Mouse (Mus musculus): ENCODE measurements around the gene Irf1. TPM values are rescaled to one million over a fixed set of nuclear protein-coding genes. Genes with fewer than 3 reads are reported as not detected.

The Irf1 gene
- 14.8 and 16.2 TPM in 2 replicates for polyA plus RNA-seq (2015; fragmentation: Nextera tagmentation; extraction: Ambion mirVana)

DNA sequence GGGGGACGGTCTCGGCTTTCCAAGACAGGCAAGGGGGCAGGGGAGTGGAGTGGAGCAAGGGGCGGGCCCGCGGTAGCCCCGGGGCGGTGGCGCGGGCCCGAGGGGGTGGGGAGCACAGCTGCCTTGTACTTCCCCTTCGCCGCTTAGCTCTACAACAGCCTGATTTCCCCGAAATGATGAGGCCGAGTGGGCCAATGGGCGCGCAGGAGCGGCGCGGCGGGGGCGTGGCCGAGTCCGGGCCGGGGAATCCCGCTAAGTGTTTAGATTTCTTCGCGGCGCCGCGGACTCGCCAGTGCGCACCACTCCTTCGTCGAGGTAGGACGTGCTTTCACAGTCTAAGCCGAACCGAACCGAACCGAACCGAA, at the start of gene Irf1:
Irf1 (plus strand) TSS at position 255 of the 365 bp plus-strand sequence.
- no peaks in the 10 kb centered on the region for H3K27me3 ChIP-seq
- ATAC-seq (ENCODE audit: insufficient number of reproducible peaks, low FRiP score, low TSS enrichment, low read depth) = peak; percentile 94
- peak within 1 kb of the TSS; percentile 56 for H3K27ac ChIP-seq (replicated peaks)
- no peaks in the 10 kb centered on the region for H3K9me3 ChIP-seq (replicated peaks)
- peaks cover 13% of the 10 kb centered on the region for H3K4me1 ChIP-seq
- peaks cover 14% of the 10 kb centered on the region; the same call in 1 of the 2 replicates for H3K36me3 ChIP-seq
- peak within 1 kb of the TSS; percentile 72 for H3K4me3 ChIP-seq (replicated peaks)
- H3K9ac ChIP-seq = peak within 1 kb of the TSS; percentile 50
- WGBS = under 1% methylated on average over 40 of the region's 40 CpGs
- H3K4me2 ChIP-seq (replicated peaks) = peak within 1 kb of the TSS; percentile 89

DNA sequence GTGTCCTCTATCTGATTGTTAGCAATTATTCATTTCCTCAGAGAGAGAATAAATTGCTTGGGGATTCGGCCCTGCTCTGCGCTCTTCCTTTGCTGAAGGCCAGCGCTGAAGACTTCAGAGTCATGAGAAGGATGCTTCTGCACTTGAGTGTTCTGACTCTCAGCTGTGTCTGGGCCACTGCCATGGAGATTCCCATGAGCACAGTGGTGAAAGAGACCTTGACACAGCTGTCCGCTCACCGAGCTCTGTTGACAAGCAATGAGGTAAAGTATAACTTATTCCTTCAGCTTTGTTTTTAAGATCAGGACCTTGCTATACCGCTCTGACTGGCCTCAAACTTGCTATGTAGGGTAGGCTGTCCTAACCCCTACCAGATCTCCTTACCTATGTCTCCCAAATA, 49.1 kb upstream of the Irf1 start, which contains the start of gene Il5:
Il5 (plus strand) TSS at position 80 of the 400 bp plus-strand sequence.
- Histone ChIP-seq H3K4me2 (replicated peaks) (no peak within 1 kb of the TSS), H3K27ac (replicated peaks) (no peak within 1 kb of the TSS), H3K4me1 (no peaks in the 10 kb centered on the region), H3K4me3 (replicated peaks) (no peak within 1 kb of the TSS), H3K36me3 (no peaks in the 10 kb centered on the region), H3K9me3 (replicated peaks) (no peaks in the 10 kb centered on the region), H3K9ac (no peak within 1 kb of the TSS), H3K27me3 (no peaks in the 10 kb centered on the region)
- 76% methylated on average over 6 of the region's 6 CpGs for WGBS
- no peak for ATAC-seq (ENCODE audit: insufficient number of reproducible peaks, low FRiP score, low TSS enrichment, low read depth)

DNA sequence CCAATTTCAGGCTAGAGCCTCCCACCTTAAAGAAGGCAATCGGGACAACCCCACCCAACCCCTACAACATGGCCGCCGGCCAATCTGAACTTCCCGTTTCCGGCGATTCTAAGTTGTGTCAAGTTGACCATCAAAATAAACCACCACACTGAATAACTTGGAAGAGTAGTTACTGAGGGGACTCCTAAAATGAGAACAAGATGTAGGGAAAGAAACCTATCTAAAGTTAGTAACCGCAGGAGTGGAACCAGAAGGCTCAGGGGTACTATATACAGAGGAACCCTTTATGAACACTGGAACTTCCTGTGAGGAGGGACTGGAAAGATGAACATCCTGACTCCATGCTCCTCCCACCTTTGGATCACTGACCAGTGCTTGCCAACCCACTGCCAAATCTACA, 38.4 kb upstream of the Irf1 start:
- H3K4me1 ChIP-seq = no peaks in the 10 kb centered on the region

DNA sequence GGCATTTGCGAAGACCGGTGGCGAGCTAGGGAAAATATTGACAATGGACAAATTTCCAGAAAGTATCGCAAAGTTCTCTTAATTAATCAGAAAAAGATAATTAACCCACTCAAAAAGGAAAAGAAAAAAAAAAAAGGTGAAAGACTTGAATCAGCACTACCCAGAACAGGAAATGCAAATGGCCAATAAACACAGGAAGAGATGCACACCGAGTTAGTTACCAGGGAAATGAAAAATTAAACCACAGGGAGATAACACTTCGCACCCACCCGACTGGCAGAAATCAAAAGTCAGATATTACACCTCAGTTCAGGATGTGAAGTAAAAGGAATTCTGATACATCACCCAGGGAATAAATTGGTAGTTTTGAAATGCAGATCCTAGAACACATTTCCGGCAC, 37.6 kb upstream of the Irf1 start:
- Histone ChIP-seq H3K27me3 (no peaks in the 10 kb centered on the region), H3K9me3 (replicated peaks) (no peaks in the 10 kb centered on the region), H3K4me3 (replicated peaks) (no peak overlapping the region), H3K27ac (replicated peaks) (no peak overlapping the region), H3K4me2 (replicated peaks) (no peak overlapping the region), H3K4me1 (no peaks in the 10 kb centered on the region), H3K36me3 (no peaks in the 10 kb centered on the region), H3K9ac (no peak overlapping the region)
- WGBS = 87% methylated on average over 8 of the region's 8 CpGs
- ATAC-seq (ENCODE audit: insufficient number of reproducible peaks, low FRiP score, low TSS enrichment, low read depth) = no peak

More for the DNA sequence above, 38.4 kb upstream of the Irf1 start:
- Histone ChIP-seq H3K9me3 (replicated peaks) (no peaks in the 10 kb centered on the region), H3K4me3 (replicated peaks) (no peak overlapping the region), H3K27me3 (no peaks in the 10 kb centered on the region), H3K27ac (replicated peaks) (no peak overlapping the region), H3K36me3 (no peaks in the 10 kb centered on the region), H3K4me2 (replicated peaks) (no peak overlapping the region), H3K9ac (no peak overlapping the region)
- no peak for ATAC-seq (ENCODE audit: insufficient number of reproducible peaks, low FRiP score, low TSS enrichment, low read depth)
- 89% methylated on average over 7 of the region's 7 CpGs for WGBS

DNA sequence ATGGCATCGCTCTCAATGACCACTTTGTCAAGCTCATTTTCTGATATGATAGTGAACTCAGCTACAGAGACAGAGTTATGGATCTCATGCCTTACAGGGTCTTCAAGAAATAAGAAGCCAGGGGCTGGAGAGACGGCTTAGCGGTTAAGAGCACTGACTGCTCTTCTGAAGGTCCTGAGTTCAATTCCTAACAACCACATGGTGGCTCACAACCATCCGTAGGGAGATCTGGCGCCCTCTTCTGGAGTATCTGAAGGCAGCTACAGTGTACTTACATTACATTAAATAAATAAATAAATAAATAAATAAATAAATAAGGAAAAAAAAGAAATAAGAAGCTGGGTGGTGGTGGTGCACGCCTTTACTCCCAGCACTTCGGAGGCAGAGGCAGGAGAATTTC, 36.0 kb upstream of the Irf1 start:
- Histone ChIP-seq H3K4me1 (no peaks in the 10 kb centered on the region), H3K27ac (replicated peaks) (no peak overlapping the region), H3K36me3 (no peaks in the 10 kb centered on the region), H3K4me2 (replicated peaks) (no peak overlapping the region), H3K4me3 (replicated peaks) (no peak overlapping the region), H3K9ac (no peak overlapping the region), H3K9me3 (replicated peaks) (no peaks in the 10 kb centered on the region), H3K27me3 (no peaks in the 10 kb centered on the region)
- ATAC-seq (ENCODE audit: insufficient number of reproducible peaks, low FRiP score, low TSS enrichment, low read depth) = no peak
- 85% methylated on average over 7 of the region's 7 CpGs for WGBS

DNA sequence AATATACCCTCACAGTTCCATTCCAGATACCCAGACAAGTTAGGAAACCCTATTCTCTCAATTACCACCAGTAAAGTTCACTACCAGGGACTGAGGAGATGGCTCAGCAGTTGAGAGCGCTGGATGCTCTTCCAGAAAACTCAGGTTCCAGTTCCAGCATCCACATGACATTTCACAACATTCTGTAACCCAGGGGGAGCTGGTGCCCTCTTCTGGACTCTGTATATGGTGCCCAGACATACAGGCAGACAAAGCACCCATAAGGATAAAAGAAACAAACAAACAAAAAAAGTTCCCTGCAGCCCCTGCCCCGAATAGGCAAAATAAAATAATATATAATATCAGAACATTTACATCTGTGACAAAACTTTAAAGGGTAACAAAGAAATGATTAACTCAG, 35.4 kb upstream of the Irf1 start:
- 77% methylated on average over 2 of the region's 2 CpGs for WGBS
- H3K4me1 ChIP-seq = no peaks in the 10 kb centered on the region
- no peak overlapping the region for H3K4me2 ChIP-seq (replicated peaks)
- H3K27me3 ChIP-seq = no peaks in the 10 kb centered on the region
- no peaks in the 10 kb centered on the region for H3K36me3 ChIP-seq
- no peak overlapping the region for H3K4me3 ChIP-seq (replicated peaks)
- no peak for ATAC-seq (ENCODE audit: insufficient number of reproducible peaks, low FRiP score, low TSS enrichment, low read depth)
- H3K9ac ChIP-seq = no peak overlapping the region
- no peak overlapping the region for H3K27ac ChIP-seq (replicated peaks)
- H3K9me3 ChIP-seq (replicated peaks) = no peaks in the 10 kb centered on the region

DNA sequence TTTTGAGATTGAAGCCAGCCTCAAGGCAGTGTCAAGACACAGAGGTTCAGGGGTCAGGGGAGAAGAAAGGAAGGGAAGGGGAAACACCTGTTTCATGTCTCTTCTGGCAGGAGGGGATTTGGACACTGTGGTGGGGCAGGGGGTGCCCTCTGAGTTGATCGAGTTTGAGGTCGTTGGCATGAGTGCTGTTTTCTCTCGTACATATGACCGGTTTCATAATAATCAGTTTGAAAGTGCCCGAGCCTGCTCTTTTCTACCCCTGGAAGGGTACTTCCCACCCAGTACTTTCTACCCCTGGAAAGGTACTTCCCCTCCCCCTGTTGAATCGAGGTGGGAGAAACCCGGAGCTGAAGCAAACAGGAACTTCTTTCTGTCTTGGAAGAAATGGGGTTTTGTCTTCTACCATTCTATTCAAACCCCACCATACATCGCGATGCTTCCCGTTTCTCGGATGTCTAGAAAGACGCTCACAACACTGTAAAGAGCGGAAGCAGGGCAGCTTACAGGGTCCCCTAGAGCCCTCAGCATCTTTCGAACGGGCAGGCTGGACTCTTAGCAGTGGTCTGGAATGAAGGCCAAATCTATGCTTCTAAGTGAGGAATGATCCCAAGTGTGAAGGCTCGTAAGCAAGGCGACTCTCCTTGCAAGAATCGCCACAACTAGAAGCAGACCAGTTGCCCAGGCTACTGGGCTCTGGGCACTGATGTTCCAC, 34.7 kb upstream of the Irf1 start:
- no peaks in the 10 kb centered on the region for H3K36me3 ChIP-seq
- ATAC-seq (ENCODE audit: insufficient number of reproducible peaks, low FRiP score, low TSS enrichment, low read depth) = no peak
- H3K4me2 ChIP-seq (replicated peaks) = no peak overlapping the region

DNA sequence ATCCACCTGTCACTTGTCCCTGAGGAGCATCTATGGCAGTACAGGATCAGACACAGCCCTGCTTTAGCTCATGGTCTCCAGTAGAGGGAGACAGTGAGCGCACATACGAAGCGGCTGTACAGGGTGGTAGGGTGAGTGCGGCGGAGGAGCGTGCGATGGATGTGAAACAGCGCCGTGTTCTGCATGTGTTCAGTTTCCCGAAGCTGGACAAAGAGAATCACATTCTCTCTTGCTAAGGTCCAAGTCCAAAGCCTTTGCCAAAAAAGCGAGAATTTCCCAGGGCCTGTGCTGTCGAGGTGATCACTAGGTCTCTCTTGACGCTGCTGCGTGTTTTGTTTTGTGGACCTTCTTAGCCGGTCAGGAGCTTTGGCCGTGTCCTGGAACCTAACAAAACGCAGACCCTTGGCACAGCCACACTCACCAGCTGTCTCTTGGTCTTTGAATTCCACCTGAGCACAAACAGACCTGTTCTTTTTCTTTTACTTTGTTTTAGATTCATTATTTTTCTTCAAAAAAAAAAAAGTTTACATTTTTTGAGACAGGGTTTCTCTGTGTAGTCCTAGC, 34.0 kb upstream of the Irf1 start:
- H3K36me3 ChIP-seq = no peaks in the 10 kb centered on the region
- peak overlapping the region; percentile 17; the same call in 1 of the 2 replicates for H3K4me3 ChIP-seq (replicated peaks)
- H3K4me1 ChIP-seq = no peaks in the 10 kb centered on the region
- H3K9ac ChIP-seq = no peak overlapping the region
- no peak overlapping the region for H3K27ac ChIP-seq (replicated peaks)
- H3K4me2 ChIP-seq (replicated peaks) = peak overlapping the region; percentile 41
- 21% methylated on average over 17 of the region's 17 CpGs for WGBS
- H3K9me3 ChIP-seq (replicated peaks) = no peaks in the 10 kb centered on the region
- no peaks in the 10 kb centered on the region for H3K27me3 ChIP-seq
- peak; percentile 80; the same call in 1 of the 2 replicates for ATAC-seq (ENCODE audit: insufficient number of reproducible peaks, low FRiP score, low TSS enrichment, low read depth)

More for the DNA sequence above, 34.7 kb upstream of the Irf1 start:
- no peak overlapping the region for H3K4me3 ChIP-seq (replicated peaks)
- no peaks in the 10 kb centered on the region for H3K9me3 ChIP-seq (replicated peaks)
- no peaks in the 10 kb centered on the region for H3K4me1 ChIP-seq
- H3K9ac ChIP-seq = no peak overlapping the region
- no peak overlapping the region for H3K27ac ChIP-seq (replicated peaks)
- WGBS = 63% methylated on average over 18 of the region's 18 CpGs
- H3K27me3 ChIP-seq = no peaks in the 10 kb centered on the region

DNA sequence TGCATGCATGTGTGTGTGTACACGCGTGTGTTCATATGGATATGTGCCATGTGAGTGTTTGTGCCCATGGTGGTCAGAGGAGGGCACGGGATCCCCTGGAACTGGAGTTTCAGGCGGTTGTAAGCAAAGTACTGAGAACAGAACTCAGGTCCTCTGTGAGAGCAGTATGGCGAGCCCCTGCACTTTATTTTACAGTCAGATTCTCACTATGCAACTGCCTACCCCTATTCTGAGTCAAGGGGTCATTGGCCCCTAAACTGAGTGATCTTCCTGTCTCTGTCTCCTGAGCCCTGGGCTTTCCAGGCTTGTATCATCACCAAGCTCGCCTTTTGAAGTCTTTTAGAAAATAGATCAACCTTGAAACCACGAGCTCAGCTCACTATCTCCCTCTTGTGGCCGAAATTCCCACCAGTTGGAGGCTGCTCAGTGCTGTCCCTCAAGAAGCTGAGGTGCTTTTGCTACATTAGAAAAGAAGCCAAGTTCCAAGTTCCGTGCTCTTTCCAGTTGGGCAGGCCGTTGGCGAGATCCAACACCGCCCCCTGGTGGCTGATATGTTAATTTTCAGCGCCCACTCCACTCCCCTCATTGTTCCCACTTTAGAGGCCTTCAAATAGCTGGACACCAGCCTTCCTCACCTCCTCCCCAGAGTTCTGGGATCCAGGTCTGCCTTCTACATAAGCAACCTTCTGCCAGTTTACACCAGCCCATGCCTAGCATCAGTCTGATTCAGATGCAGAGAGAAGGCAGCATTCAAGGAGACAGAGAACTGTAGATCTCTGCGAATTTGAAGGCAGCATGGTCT, 32.8 kb upstream of the Irf1 start:
- Histone ChIP-seq H3K27ac (replicated peaks) (no peak overlapping the region), H3K27me3 (no peaks in the 10 kb centered on the region), H3K4me3 (replicated peaks) (no peak overlapping the region), H3K9ac (no peak overlapping the region), H3K4me1 (no peaks in the 10 kb centered on the region), H3K9me3 (replicated peaks) (no peaks in the 10 kb centered on the region), H3K4me2 (replicated peaks) (no peak overlapping the region), H3K36me3 (no peaks in the 10 kb centered on the region)
- ATAC-seq (ENCODE audit: insufficient number of reproducible peaks, low FRiP score, low TSS enrichment, low read depth) = 0 out of 2 replicates have a peak, but pooled peaks have one; percentile 62
- 48% methylated on average over 14 of the region's 14 CpGs for WGBS

DNA sequence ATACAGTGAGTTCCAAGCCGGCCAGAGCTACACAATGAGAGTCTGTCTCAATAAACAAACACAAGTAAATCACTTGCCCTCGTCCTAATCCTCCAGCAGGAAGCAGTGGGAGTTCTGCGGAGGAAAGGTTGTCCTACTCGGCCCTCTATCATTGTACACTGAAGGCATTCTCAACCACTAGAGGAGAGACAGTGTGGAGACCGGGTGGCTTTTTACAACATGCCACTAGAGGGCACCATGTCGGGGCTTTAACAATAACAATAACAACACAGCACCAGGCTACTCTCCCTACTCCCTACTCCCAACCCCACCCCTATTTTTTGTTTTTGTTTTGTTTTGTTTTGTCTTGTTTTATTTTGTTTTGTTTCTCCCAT, 32.3 kb upstream of the Irf1 start:
- Histone ChIP-seq H3K27ac (replicated peaks) (no peak overlapping the region), H3K27me3 (no peaks in the 10 kb centered on the region), H3K9me3 (replicated peaks) (no peaks in the 10 kb centered on the region), H3K4me2 (replicated peaks) (no peak overlapping the region), H3K36me3 (no peaks in the 10 kb centered on the region), H3K4me3 (replicated peaks) (no peak overlapping the region), H3K9ac (no peak overlapping the region), H3K4me1 (no peaks in the 10 kb centered on the region)
- ATAC-seq (ENCODE audit: insufficient number of reproducible peaks, low FRiP score, low TSS enrichment, low read depth) = no peak
- WGBS = 33% methylated on average over 6 of the region's 6 CpGs

DNA sequence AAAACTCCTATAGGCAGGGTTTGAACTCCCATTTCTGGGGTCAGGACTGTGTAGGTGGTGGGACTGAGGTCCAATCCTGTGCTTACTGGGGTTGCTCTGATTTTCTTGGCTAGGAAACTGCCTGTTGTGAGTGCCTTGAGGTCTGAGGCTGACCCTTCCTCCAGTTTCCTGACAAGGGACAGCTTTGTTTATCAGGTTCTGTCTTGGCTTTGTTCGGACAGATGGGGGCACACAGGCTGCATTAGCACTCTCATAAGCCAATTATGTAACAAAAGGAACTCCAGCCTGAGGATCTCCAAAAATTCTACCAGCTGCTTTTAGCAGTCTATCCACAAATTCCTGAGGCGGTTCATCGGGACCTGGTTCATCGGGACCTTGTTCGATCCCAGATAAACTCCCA, 27.5 kb upstream of the Irf1 start:
- no peaks in the 10 kb centered on the region for H3K27me3 ChIP-seq
- H3K36me3 ChIP-seq = no peaks in the 10 kb centered on the region
- no peak for ATAC-seq (ENCODE audit: insufficient number of reproducible peaks, low FRiP score, low TSS enrichment, low read depth)
- no peaks in the 10 kb centered on the region for H3K9me3 ChIP-seq (replicated peaks)
- H3K9ac ChIP-seq = no peak overlapping the region
- no peak overlapping the region for H3K27ac ChIP-seq (replicated peaks)
- WGBS = 9% methylated on average over 5 of the region's 5 CpGs
- no peaks in the 10 kb centered on the region for H3K4me1 ChIP-seq
- no peak overlapping the region for H3K4me2 ChIP-seq (replicated peaks)
- H3K4me3 ChIP-seq (replicated peaks) = no peak overlapping the region
